Mouse (Mus musculus) C2C12 (cell line): Measurements from ENCODE around the gene Arhgap33. TPM values are rescaled to one million over a fixed set of nuclear protein-coding genes. Genes with fewer than 3 reads are reported as not detected.

Experiments
- H3K27me3 ChIP-seq: one replicate; pipeline ENCODE4 v1.6.1; 2011; ENCODE audit not compliant: control insufficient read depth, insufficient read depth, insufficient read length
- H3K36me3 ChIP-seq: one replicate; pipeline ENCODE4 v1.6.1; 2011; ENCODE audit not compliant: control insufficient read depth, insufficient read depth
- H3K4me3 ChIP-seq: one replicate; pipeline ENCODE4 v1.5.1; 2011; ENCODE audit warnings: mild to moderate bottlenecking, control low read depth; ENCODE audit not compliant: poor library complexity, insufficient read depth, severe bottlenecking
- H3K79me2 ChIP-seq: one replicate; pipeline ENCODE4 v1.6.1; 2011; ENCODE audit not compliant: control insufficient read depth, insufficient read depth
- H3K79me3 ChIP-seq: one replicate; pipeline ENCODE4 v1.6.1; 2011; ENCODE audit warnings: low read depth, control low read depth
- H3ac ChIP-seq: one replicate; pipeline ENCODE3; 2011; ENCODE audit warnings: low read depth; ENCODE audit not compliant: control insufficient read depth, insufficient read length
- CEBPB ChIP-seq: IDR thresholded peaks from one replicate; pipeline ENCODE4 v1.6.1; 2011; ENCODE audit warnings: low read depth, mild to moderate bottlenecking, control low read depth, moderate library complexity
- CTCF ChIP-seq: IDR thresholded peaks from one replicate; pipeline ENCODE4 v1.5.1; 2011; ENCODE audit not compliant: control insufficient read depth, insufficient read depth, insufficient read length
- FOSL1 ChIP-seq: IDR thresholded peaks from one replicate; pipeline ENCODE4 v1.8.0; 2011; ENCODE audit warnings: mild to moderate bottlenecking, low read length; ENCODE audit not compliant: poor library complexity, insufficient read depth, severe bottlenecking
- MAX ChIP-seq: IDR thresholded peaks from one replicate; pipeline ENCODE4 v1.6.1; 2011; ENCODE audit warnings: mild to moderate bottlenecking, control low read depth
- MYOD1 ChIP-seq: IDR thresholded peaks from one replicate; pipeline ENCODE4 v1.6.1; 2011; ENCODE audit warnings: low read depth; ENCODE audit not compliant: control insufficient read depth, insufficient read length
- MYOG ChIP-seq: IDR thresholded peaks from one replicate; pipeline ENCODE4 v1.6.1; 2011; ENCODE audit not compliant: control insufficient read depth, insufficient read length; ENCODE audit errors: extremely low read depth
- USF1 ChIP-seq: IDR thresholded peaks from one replicate; pipeline ENCODE4 v1.6.1; 2011; ENCODE audit warnings: low read depth, mild to moderate bottlenecking, control low read depth, moderate library complexity
- polyA plus RNA-seq: library from polyadenylated mRNA; unstranded; fragments of >200 nt; fragmentation: generic; extraction: Trizol; gene quantifications from one replicate; pipeline ENCODE4 v1.2.1, GENCODE M21; 2012; ENCODE audit warnings: missing spikeins

Gene Arhgap33
- polyA plus RNA-seq, 1 experiment: 2.4 TPM

DNA sequence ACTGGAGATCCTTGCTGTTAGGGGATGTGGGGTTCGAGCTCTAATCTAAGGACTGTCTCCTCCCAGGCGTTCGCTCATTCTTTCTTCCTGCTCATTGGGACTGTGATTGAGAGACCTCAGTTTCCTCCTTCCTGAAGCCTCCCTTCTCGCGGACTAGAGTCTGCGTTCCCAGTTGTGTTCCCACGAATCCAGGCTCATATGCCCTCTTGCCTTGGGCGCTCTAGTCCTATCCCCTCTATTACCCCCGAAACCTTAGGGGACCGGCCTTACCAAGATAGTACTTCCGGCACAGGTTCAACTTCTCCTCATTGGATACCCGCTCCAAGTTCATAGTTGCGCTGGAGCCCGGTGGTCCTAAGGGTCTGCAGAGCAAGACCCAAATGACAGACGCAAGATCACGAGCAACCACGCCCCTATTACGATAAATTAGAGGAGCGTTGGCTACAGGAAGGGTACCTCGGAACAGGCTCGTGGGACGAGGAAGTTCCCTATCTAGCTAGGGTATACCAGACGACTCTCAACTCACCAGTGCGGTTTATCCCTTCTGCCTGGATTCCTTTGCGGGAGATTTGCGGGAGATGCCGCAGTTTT, 27.8 kb upstream of the Arhgap33 start:
- Histone ChIP-seq H3K79me3 (peaks cover 7% of the 10 kb centered on the region), H3K36me3 (peaks cover 6% of the 10 kb centered on the region), H3K4me3 (peak overlapping the region; percentile 90), H3K79me2 (peaks cover 45% of the 10 kb centered on the region), H3ac (peak overlapping the region; percentile 71), H3K27me3 (no peaks in the 10 kb centered on the region)
- no peak for TF ChIP-seq MAX
- TF ChIP-seq FOSL1: no peak
- TF ChIP-seq MYOG: no peak
- TF ChIP-seq MYOD1: no peak
- TF ChIP-seq USF1: no peak
- TF ChIP-seq CTCF: no peak
- TF ChIP-seq CEBPB: no peak

DNA sequence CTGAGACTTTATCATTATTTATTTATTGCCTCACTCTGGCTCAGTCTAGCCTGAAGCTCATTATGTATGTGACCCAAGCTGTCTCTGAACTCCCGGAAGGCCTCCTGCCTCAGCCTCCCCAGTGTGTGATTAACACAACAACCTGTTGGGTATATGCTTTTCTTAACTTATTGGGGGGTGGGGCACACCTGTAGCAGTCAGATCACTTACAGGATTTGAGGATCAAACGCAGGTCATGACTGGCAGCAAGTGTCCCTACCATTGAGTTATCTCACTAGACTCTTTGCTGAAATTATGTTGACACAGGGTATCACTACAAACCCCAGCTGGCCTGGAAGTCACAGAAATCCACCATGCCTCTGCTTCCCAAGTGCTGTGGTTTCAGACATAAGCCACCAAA, 25.4 kb upstream of the Arhgap33 start:
- peaks cover 7% of the 10 kb centered on the region for H3K79me3 ChIP-seq
- H3K4me3 ChIP-seq: no peak overlapping the region
- TF ChIP-seq FOSL1 (no peak), MAX (no peak), CTCF (no peak), MYOD1 (no peak)

DNA sequence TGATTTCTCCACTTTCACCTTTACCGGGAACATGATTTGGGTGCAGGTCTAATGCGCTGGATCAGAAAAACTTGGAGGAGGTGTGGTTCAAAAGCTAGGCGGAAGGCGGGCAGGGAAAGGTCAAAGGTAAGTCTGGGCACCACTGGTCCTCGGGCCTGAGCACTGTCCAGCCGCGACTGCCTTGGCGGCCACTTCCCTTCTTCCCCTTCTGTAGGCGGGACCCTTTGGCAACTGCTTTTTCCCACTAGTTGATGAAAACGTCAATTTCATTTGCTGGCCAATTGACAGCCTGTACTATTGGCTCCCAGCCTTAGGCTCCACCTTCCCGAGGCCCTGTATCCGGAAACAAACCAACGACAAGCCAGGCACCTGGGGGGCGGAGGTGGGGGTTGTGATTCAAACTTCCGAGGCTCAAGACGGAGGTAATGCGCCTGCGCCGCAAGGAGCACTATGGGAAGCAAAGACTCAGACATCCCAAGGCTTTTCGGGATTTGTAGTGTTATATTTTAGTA, 24.6 kb upstream of the Arhgap33 start, which contains the start of gene Lin37:
Gene Lin37, minus strand, starts transcription at position 396 of the 512 bp plus-strand sequence.
- H3ac ChIP-seq: peak within 1 kb of the TSS; percentile 87
- peaks cover 7% of the 10 kb centered on the region for H3K79me3 ChIP-seq
- no peaks in the 10 kb centered on the region for H3K27me3 ChIP-seq
- H3K4me3 ChIP-seq: peak within 1 kb of the TSS; percentile 53
- peaks cover 7% of the 10 kb centered on the region for H3K36me3 ChIP-seq
- H3K79me2 ChIP-seq: peaks cover 45% of the 10 kb centered on the region
- no peak for TF ChIP-seq MYOD1
- TF ChIP-seq CTCF: no peak
- TF ChIP-seq USF1: no peak
- TF ChIP-seq MAX: no peak
- no peak for TF ChIP-seq FOSL1
- no peak for TF ChIP-seq MYOG
- no peak for TF ChIP-seq CEBPB

More for the DNA sequence above, 25.4 kb upstream of the Arhgap33 start:
- Histone ChIP-seq H3K27me3 (no peaks in the 10 kb centered on the region), H3K36me3 (peaks cover 7% of the 10 kb centered on the region), H3K79me2 (peaks cover 46% of the 10 kb centered on the region), H3ac (no peak overlapping the region)

GRCm38 (mm10) chr7:30558656-30559442, 24.0 kb upstream of the Arhgap33 start:
- H3K79me2 ChIP-seq: peaks cover 44% of the 10 kb centered on the region
- peaks cover 7% of the 10 kb centered on the region for H3K36me3 ChIP-seq
- H3K4me3 ChIP-seq: peak overlapping the region; percentile 53
- TF ChIP-seq MYOG: no peak
- TF ChIP-seq CTCF: no peak
- TF ChIP-seq CEBPB: no peak
- TF ChIP-seq USF1: no peak
- no peak for TF ChIP-seq MAX
- TF ChIP-seq FOSL1: no peak
- peaks cover 7% of the 10 kb centered on the region for H3K79me3 ChIP-seq
- peak overlapping the region; percentile 87 for H3ac ChIP-seq
- no peaks in the 10 kb centered on the region for H3K27me3 ChIP-seq

- Histone ChIP-seq H3K4me3 (peak overlapping the region; percentile 53), H3K79me3 (peaks cover 7% of the 10 kb centered on the region), H3K36me3 (peaks cover 7% of the 10 kb centered on the region), H3K79me2 (peaks cover 45% of the 10 kb centered on the region), H3K27me3 (no peaks in the 10 kb centered on the region), H3ac (no peak overlapping the region)
- TF ChIP-seq MAX (no peak), CTCF (no peak), FOSL1 (no peak), MYOD1 (no peak), CEBPB (no peak), USF1 (no peak), MYOG (no peak)
Observed at GRCm38 (mm10) chr7:30557901-30558514, 23.1 kb upstream of the Arhgap33 start.
